Mouse (Mus musculus) erythroblast, embryonic 14.5 days (primary cell): ENCODE results near the gene Ccnyl1. TPM values are rescaled to one million over a fixed set of nuclear protein-coding genes. Genes with fewer than 3 reads are reported as not detected.

Experiments
- H3K27me3 ChIP-seq: 2 replicates; pipeline ENCODE4 v1.6.1; 2012; ENCODE audit warnings: inconsistent platforms; ENCODE audit not compliant: control insufficient read depth
- H3K36me3 ChIP-seq: 2 replicates; pipeline ENCODE4 v1.6.1; 2012; ENCODE audit warnings: mild to moderate bottlenecking, inconsistent platforms; ENCODE audit not compliant: control insufficient read depth
- H3K4me1 ChIP-seq: 2 replicates; pipeline ENCODE4 v1.6.1; 2012; ENCODE audit warnings: inconsistent platforms; ENCODE audit not compliant: control insufficient read depth
- H3K4me3 ChIP-seq: replicated peaks from 2 replicates; pipeline ENCODE3; 2012; ENCODE audit warnings: moderate library complexity, mild to moderate bottlenecking, inconsistent platforms
- H3K9me3 ChIP-seq: 2 replicates; pipeline ENCODE4 v1.6.1; 2012; ENCODE audit warnings: low read length, inconsistent platforms, mixed read lengths; ENCODE audit not compliant: control insufficient read depth
- GATA1 ChIP-seq: IDR thresholded peaks from 2 replicates; pipeline ENCODE4 v1.6.1; 2012; ENCODE audit warnings: low read length, inconsistent platforms, mixed read lengths
- TAL1 ChIP-seq: IDR thresholded peaks from 3 replicates; pipeline ENCODE4 v1.6.1; 2012; ENCODE audit warnings: low read length, inconsistent platforms, mixed read lengths
- polyA plus RNA-seq: library from polyadenylated mRNA; stranded (reverse); fragments of >175 nt; gene quantifications from 2 replicates; pipeline ENCODE4 v1.2.3, GENCODE M21; 2012

Ccnyl1 gene
- polyA plus RNA-seq, 1 experiment = 1.3 TPM

DNA sequence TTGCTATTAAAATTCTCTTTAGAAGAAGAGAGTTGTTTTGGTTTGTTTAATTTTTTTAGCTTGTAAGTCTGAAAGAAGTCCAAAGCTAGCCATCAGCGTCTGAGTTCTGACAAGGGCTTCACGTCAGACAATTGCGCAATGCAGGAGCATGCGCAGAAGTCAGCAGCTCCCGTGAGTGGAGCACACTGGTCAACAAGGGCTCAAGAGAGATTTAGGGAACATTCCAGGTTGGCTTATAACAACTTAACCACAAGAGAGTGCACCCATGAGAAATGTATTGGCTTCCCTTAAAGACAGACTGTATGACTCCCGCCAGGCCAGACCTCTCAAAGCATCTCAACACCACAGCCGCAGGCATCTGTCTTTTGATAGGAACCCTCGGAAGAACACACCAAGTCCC lies 62.9 kb downstream of the Ccnyl1 start:
- H3K4me1 ChIP-seq = no peaks in the 10 kb centered on the region
- H3K9me3 ChIP-seq = no peaks in the 10 kb centered on the region
- peaks cover 4% of the 10 kb centered on the region; the same call in 1 of the 2 replicates for H3K27me3 ChIP-seq
- TF ChIP-seq TAL1 = no peak
- TF ChIP-seq GATA1 = no peak
- no peaks in the 10 kb centered on the region for H3K36me3 ChIP-seq
- no peak overlapping the region for H3K4me3 ChIP-seq

DNA sequence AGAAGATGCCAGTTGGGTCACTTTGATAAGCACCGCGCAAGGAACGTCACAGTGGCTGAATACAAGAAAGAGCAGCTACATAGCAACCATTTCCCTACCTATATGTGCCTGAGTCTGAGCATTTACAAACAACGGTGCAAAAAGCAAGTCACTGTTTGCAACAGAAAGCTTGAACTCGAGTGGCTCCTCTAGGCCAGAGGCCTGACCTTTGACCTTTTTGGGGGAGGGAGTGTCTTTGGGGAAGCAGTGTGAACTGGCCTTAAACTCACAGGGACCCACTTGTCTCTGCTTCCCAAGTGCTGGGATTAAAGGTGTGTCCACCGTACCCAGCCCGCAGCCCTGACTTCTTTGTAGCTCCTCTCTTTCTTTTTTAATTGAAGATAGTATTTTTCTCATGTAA lies 63.4 kb downstream of the Ccnyl1 start:
- H3K9me3 ChIP-seq = no peaks in the 10 kb centered on the region
- no peaks in the 10 kb centered on the region for H3K27me3 ChIP-seq
- H3K4me3 ChIP-seq = no peak overlapping the region
- TF ChIP-seq GATA1 = no peak
- TF ChIP-seq TAL1 = no peak
- no peaks in the 10 kb centered on the region for H3K36me3 ChIP-seq
- H3K4me1 ChIP-seq = no peaks in the 10 kb centered on the region

DNA sequence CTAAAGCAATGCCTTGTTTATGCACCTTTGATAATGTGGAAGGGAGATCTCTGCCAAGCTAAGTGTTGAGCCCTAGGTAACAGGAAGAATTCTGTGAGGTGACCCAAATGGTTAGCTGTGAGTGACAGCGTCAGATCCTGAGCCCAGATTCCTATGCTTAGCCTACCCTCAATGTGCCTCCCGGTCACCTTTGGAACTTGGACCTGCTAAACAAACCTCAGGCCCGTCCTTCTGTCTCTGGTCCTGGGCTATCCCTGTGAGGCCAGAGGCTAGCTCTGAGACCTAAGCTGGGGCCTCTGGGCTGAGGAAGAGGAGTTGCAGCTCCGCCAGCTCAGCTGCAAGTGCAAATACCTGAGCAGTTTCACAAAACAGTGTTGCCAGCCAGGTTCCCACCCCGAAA lies 64.4 kb downstream of the Ccnyl1 start:
- no peaks in the 10 kb centered on the region for H3K27me3 ChIP-seq
- H3K36me3 ChIP-seq = no peaks in the 10 kb centered on the region
- H3K4me3 ChIP-seq = no peak overlapping the region
- no peaks in the 10 kb centered on the region for H3K4me1 ChIP-seq
- H3K9me3 ChIP-seq = no peaks in the 10 kb centered on the region
- TF ChIP-seq GATA1 = no peak
- TF ChIP-seq TAL1 = no peak

DNA sequence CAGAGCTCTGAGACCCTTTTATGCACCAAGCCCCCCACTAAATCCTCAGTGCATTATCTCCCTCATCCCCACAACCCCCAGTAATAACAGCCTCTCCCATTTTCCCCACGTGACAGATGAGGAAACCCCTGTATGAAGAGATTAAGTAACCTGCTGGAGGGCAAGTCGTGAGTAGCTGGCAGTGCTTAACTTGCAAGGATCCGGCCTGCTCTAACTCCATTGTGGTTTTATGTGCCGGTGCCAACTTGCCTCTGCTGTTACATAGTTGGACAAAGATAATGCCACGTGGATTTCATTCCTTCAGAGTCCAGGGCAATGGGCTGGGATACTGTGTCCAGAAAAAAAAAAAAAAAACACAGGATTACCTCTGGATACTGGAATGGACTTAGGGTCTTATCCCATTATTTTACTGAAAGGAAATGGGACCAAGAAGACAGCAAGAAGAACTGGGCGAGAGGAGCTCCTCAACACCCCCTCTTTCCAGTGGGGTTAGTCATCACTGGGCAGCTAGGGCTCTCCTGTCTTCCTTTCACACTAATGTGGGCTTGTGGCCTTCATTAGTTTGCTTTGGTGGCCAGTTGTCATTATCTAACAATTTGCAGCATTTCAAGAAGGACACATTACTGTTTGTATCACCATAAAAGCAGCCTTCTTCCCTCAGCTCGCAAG lies 65.8 kb downstream of the Ccnyl1 start:
- no peaks in the 10 kb centered on the region for H3K9me3 ChIP-seq
- TF ChIP-seq TAL1 (no peak), GATA1 (no peak)
- H3K4me3 ChIP-seq = no peak overlapping the region
- H3K36me3 ChIP-seq = no peaks in the 10 kb centered on the region
- no peaks in the 10 kb centered on the region for H3K27me3 ChIP-seq
- H3K4me1 ChIP-seq = no peaks in the 10 kb centered on the region

DNA sequence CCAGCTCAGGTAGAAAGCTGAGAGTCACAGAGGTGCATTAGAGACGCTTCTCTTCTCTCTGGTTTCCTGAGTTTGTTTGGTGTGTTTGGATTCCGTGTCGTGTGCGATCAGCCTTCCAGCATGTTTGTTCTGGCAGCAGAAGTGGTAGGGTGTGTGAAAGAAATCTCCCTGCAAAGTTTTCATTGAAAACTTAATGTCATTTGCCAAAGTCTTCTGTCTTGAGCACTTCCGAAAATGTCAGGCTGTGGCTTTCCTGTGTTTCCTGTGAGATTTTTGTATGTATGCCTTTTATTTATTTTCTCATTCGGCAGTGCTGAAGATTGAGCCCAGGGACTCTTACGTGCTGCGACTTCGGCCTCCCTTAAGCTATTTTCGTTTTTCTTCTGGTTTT lies 66.4 kb downstream of the Ccnyl1 start:
- TF ChIP-seq TAL1 (no peak), GATA1 (no peak)
- Histone ChIP-seq H3K36me3 (no peaks in the 10 kb centered on the region), H3K4me1 (no peaks in the 10 kb centered on the region), H3K27me3 (no peaks in the 10 kb centered on the region), H3K4me3 (no peak overlapping the region), H3K9me3 (no peaks in the 10 kb centered on the region)

DNA sequence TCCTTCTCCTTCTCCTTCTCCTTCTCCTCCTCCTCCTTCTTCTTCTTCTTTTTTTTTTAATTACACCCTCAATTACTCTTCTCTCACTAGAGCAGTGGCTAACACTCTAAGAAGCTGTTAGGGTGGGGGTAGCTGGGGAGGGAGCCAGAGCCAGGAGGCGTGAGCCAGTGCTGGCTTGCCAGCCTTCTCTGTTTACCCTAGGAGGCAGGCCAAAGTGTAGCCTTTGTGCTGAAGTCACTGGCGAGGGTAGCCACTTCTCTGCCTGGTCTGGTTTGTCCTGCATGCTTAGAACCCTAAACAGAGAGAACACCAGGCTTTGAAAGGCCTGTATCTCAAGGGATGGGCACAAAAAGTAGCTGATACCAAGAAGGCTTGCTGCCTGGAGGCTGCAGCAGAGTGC lies 67.0 kb downstream of the Ccnyl1 start:
- no peaks in the 10 kb centered on the region for H3K27me3 ChIP-seq
- no peak overlapping the region for H3K4me3 ChIP-seq
- no peaks in the 10 kb centered on the region for H3K4me1 ChIP-seq
- H3K9me3 ChIP-seq = no peaks in the 10 kb centered on the region
- no peak for TF ChIP-seq TAL1
- no peak for TF ChIP-seq GATA1
- no peaks in the 10 kb centered on the region for H3K36me3 ChIP-seq

DNA sequence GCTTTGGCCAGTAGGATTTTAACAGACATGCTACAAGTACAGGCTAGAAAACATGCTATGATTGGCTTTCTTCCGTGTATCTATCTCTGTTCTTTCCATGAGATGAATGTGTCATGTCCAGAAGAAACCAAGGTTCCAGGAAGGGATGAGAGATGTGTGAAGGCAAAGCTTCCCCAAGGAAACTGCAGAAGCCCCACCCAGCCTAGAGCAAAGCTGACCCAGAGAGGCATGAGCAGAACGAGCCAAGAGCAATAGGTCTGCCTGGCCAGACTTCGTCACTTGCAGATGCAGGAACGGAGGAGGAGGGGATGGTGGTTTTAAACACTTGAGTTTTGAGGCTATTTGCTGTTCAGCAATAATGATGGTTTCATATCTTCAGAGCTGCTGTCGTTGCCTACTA lies 67.5 kb downstream of the Ccnyl1 start:
- no peaks in the 10 kb centered on the region for H3K9me3 ChIP-seq
- H3K4me1 ChIP-seq = no peaks in the 10 kb centered on the region
- H3K27me3 ChIP-seq = no peaks in the 10 kb centered on the region
- no peaks in the 10 kb centered on the region for H3K36me3 ChIP-seq
- no peak overlapping the region for H3K4me3 ChIP-seq
- TF ChIP-seq GATA1 = no peak
- no peak for TF ChIP-seq TAL1

DNA sequence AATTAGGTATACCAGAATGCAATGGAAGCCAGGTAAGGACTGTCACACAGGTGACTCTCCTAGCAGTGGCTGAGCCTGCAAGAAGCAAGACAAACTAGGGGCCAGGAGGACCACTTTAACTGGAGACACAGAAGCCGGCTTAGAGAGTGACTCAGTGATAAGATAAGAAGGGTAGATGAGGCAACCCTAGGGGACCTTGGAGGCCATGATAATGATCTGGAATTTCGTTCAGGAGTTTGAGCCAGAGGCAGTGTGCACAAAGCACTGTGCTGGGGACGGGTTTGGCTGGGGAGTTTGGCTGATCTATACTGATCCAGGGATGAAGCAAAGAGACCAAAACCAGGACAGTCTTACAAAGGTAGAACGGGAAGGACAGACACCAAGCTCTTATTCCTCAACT lies 71.4 kb downstream of the Ccnyl1 start:
- TF ChIP-seq GATA1 (no peak), TAL1 (no peak)
- Histone ChIP-seq H3K4me1 (no peaks in the 10 kb centered on the region), H3K36me3 (no peaks in the 10 kb centered on the region), H3K4me3 (no peak overlapping the region), H3K27me3 (no peaks in the 10 kb centered on the region), H3K9me3 (no peaks in the 10 kb centered on the region)

DNA sequence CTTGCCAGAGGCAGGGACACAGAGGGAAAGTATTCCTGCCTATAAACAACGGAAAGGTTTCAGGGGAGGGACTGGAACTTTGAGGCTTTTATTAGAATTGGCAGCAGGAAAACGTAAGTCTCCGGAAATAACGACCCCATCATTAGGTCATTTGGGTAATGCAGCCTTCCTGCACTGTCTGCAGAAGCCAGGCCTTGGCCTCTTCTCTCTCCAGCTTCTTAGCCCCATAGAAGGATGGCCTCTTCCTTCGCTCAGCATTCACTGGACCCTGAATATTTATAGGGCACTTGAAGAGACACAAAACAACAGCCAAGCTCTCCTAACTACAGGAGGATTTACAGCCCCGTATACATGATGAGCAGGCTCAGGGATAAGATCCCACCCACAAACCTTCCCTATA lies 79.9 kb downstream of the Ccnyl1 start:
- TF ChIP-seq GATA1 (no peak), TAL1 (no peak)
- no peaks in the 10 kb centered on the region for H3K27me3 ChIP-seq
- H3K36me3 ChIP-seq = no peaks in the 10 kb centered on the region
- H3K9me3 ChIP-seq = no peaks in the 10 kb centered on the region
- no peak overlapping the region for H3K4me3 ChIP-seq
- H3K4me1 ChIP-seq = no peaks in the 10 kb centered on the region

DNA sequence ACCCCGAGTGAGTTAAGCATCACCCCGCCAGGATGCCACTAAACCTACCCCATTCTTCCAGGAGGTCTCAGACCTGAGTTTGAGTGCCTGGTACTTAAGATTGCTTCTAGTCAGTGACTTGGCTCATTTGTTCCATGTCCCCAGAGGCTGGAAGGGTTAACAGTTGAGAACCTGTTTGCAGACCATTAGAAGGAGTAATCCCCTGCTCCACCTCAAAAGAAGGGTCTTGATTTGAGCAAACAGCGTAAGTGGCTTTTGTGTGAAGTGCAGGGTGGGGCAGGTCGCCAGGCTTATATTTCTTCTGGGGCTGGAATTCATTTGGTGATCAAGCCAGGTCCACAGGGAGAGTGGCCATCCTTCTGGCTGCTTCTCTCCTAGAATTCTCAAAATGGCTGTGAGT lies 83.0 kb downstream of the Ccnyl1 start:
- H3K9me3 ChIP-seq = no peaks in the 10 kb centered on the region
- TF ChIP-seq TAL1 (no peak), GATA1 (no peak)
- no peaks in the 10 kb centered on the region for H3K36me3 ChIP-seq
- H3K27me3 ChIP-seq = no peaks in the 10 kb centered on the region
- H3K4me3 ChIP-seq = no peak overlapping the region
- no peaks in the 10 kb centered on the region for H3K4me1 ChIP-seq

Other genes starting within 250 kb of the Ccnyl1 start
- gene Creb1, start 157.8 kb upstream of the Ccnyl1 start, polyA plus RNA-seq = 0.32 and 0.52 TPM in 2 replicates
- 0.17 and 0.26 TPM in 2 replicates for gene Mettl21a, start 73.2 kb upstream of the Ccnyl1 start, polyA plus RNA-seq
- 1.3 and 2.3 TPM in 2 replicates for gene Fzd5, start 47.3 kb downstream of the Ccnyl1 start, polyA plus RNA-seq